Mouse (Mus musculus) erythroblast, adult 5-6 weeks (primary cell): ENCODE measurements around the gene Piwil1. TPM values are rescaled to one million over a fixed set of nuclear protein-coding genes. Genes with fewer than 3 reads are reported as not detected.

Experiments
- total RNA-seq, 2 experiments: library from RNA; stranded (forward) in 1 of 2; stranded (reverse) in 1 of 2; fragments of 150-400 nt in 1 of 2; fragments of 200-764, 138-1000 nt in 1 of 2; gene quantifications; 2 replicates each; pipeline versions ENCODE4 v1.2.3 to v1.2.4; 2015 to 2017; ENCODE audit warnings: low replicate concordance in 2 of 2

Gene Piwil1
- total RNA-seq, 2 experiments from 2014 or later: not detected

Other genes starting within 250 kb of the Piwil1 start
- not detected in 2 replicates for gene Fzd10, start 101.7 kb upstream of the Piwil1 start, total RNA-seq (2015; ENCODE audit: low replicate concordance)
- not detected in 2 replicates for gene Fzd10, start 101.7 kb upstream of the Piwil1 start, total RNA-seq (2017; ENCODE audit: low replicate concordance)